Mouse (Mus musculus) spleen, embryonic (tissue): ENCODE results near the gene Gm17124.
"Not testable (repeated sequence)": the region's sequence is repeated elsewhere in the genome, so short reads cannot be mapped to it uniquely, and the experiment has no call there.

Experiments
- CTCF ChIA-PET: fragments of 350-600 bp; sonication (Branson Sonifier 250); formaldehyde crosslinking; loops from one replicate; lab custom pipeline; 2022; lab: Charles Lee

Gene Gm17124

GRCm38 (mm10) chr14:42599782-42600181 lies at the start of gene Gm17124:
Gm17124 (minus strand) TSS chr14:42599882.
- CTCF ChIA-PET = not testable (repeated sequence)

GRCm38 (mm10) chr14:42641817-42642216 lies 42.1 kb upstream of the Gm17124 start, which contains the start of gene Gm3633:
Gm3633 (minus strand) TSS chr14:42641917.
- CTCF ChIA-PET = not testable (repeated sequence)
